Mouse (Mus musculus): ENCODE data around the gene Carnmt1.

Carnmt1 gene

DNA sequence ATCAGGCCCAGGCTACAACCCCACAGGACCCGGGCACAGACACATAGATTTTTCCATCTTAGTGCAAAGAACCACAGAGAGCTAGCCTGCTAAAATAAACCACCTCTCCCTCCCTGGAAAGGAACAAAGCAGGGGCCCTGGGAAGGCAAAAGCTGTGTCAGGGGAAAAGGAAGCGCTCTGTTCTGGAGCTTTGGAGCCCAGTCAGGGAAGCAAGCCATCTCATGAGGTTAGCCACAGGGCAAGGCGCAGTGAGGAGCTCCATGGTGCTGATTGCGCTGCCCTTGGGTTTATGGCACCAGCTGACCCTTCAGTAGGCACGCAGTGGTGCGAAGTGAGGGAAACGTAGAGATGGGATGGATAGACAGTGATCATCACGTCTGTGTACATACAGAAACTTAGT lies 16.2 kb upstream of the Carnmt1 start:
- no peak for DNase-seq (ENCODE audit: low read depth)

GRCm38 (mm10) chr19:18654984-18655383 lies 15.6 kb upstream of the Carnmt1 start:
- DNase-seq (ENCODE audit: low read depth) = no peak

DNA sequence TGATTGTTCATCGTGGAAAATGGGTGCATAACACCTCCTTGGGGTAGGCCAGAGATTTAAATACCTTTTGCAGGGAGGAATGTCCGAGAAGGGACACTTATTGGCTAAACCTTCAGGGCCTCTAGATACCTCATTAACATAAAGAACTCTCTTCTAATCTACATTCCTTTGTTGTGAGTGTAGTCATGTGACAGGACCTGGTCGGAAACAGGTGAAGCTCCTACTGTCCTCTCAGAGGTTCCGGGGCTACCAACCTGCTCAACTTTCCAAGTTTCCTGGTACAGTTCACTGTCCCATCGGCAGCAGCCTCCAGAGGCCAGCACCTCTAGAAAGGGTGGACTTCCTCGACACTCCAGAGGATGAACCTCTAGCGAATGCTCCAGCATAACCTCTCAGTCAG lies 14.6 kb upstream of the Carnmt1 start:
- DNase-seq (ENCODE audit: low read depth) = no peak

- DNase-seq (ENCODE audit: low read depth) = no peak
These were observed 12.1 kb upstream of the Carnmt1 start for GRCm38 (mm10) chr19:18658473-18658872.

- no peak for DNase-seq (ENCODE audit: low read depth)
These were observed 11.2 kb upstream of the Carnmt1 start for GRCm38 (mm10) chr19:18659349-18659748.

DNA sequence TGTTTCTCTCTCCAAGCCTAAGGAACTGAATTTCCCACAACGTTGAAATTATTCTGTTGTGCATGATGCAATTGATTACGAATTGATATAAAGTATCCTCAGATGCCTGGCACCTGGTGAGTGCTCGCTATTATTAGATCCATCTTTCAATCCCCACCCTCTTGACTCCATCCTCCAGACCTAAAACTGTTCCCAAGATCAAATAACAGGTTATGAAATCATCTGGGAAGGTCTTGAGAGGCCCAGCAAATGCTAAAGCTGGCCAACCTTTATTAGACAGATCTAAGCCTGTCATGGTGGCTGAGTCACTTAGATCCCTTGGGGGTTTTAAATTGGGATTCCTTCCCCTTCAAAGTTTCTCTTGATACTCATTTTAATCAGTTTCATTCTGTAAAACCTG lies 10.1 kb upstream of the Carnmt1 start:
- no peak for DNase-seq (ENCODE audit: low read depth)

GRCm38 (mm10) chr19:18661683-18662082 lies 8.9 kb upstream of the Carnmt1 start:
- DNase-seq (ENCODE audit: low read depth) = no peak

GRCm38 (mm10) chr19:18663904-18664303 lies 6.7 kb upstream of the Carnmt1 start:
- DNase-seq (ENCODE audit: low read depth) = no peak

DNA sequence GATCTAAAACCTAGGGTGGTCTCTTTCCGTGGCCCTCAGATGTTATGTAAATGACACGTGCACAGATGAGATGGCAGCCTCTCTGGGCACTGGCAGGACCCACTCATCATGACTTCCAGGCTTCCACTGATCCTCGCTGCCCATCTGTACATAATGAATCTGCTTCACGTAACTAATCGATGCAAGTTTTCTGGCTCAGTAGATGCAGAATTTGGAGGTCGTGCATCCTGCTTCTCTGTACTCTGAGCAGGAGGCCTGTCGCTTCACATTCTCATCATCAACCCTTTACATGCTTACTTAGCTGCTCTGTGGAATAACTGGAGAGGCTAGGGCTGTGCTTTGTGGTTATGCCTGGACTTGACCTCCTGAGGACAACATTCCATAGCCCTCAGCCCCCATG lies 3.6 kb upstream of the Carnmt1 start:
- DNase-seq (ENCODE audit: low read depth) = no peak

DNA sequence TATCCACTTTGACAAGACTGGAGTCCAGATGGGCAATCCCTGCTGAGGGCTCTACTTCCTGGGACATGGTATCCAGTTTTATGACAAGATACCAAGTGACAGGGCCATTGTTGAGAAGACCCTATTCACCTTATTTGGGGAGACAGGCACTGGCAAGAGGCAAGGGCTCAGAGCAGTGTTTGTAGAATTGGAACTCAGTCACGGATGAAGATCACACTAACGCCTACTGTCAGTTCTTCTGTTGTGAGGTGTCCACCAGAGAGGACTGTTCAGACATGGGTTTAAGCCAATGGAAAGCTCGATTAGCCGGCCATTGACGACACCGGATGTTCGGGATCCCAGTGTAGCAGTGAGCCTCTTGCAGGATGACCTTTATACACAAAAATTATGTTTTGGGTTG lies 1.0 kb upstream of the Carnmt1 start:
- DNase-seq (ENCODE audit: low read depth) = no peak

DNA sequence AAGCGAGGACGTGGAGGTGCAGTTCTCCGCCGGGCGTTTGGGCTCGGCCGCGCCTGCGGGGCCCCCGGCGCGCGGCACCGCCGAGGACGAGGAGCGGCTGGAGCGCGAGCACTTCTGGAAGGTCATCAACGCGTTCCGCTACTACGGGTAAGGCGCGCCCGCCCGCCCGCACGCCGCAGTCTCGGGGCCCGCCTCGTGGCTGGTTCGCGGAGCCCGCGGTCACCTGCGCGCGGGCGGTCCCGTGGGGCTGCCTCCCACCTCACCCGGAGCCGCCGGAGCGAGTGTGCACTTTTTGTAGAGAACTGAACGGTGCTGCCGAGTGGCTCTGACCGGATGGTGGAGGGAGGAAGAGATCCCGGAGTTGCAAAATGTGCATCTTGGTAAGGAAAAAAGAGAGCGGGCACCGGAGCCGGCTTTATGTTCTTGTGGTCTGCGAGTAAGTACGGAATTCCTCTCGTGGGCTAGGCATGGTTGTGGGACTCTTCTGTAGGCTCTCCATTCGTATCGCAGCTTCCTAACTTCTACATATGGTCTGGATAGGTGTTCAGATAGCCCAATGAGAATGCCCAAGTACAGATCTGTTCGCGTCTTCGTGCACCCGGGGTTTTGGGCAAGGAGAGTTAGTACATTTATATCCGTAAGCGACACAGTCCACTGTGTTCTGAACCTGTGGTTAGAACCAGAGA lies 635 bp downstream of the Carnmt1 start:
- no peak for DNase-seq (ENCODE audit: low read depth)

DNA sequence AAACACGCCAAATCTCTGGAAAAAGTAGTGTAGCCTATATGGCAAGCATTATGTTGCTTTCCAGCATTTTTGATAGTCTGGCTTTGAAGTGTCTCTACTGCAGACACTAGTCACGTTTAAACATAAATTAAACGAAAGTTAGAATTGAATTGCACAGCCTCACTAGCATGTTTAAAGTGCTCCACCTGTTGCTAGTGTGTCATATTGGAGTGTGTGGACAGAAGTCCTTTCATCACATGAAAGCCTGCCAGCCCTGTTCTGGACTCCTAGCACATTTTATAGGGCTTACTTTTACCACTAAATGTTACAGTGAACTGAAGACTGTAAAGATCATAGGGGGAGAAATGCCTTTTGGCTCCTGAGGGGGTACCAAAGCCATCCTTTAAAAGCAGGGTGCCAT lies 1.9 kb downstream of the Carnmt1 start:
- no peak for DNase-seq (ENCODE audit: low read depth)

DNA sequence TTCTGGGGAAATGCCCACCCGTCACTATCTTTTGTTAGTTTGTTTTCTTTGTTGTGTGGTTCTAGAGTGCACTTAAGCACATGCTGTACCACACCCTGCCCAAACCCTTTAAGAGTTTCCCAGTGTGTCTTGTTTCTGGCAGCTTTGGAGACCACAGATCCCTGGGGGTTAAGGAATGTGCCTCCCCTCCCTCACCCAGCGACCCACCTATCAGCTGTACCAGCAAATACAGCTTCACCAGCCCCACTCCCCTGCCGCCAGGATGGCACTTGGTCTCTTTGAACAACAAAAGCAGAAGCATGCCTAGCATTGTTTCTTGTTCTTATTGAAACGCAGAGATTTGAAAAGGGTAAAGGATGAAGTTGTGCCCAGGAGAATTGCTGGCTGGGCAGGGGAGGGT lies 2.6 kb downstream of the Carnmt1 start:
- no peak for DNase-seq (ENCODE audit: low read depth)

DNA sequence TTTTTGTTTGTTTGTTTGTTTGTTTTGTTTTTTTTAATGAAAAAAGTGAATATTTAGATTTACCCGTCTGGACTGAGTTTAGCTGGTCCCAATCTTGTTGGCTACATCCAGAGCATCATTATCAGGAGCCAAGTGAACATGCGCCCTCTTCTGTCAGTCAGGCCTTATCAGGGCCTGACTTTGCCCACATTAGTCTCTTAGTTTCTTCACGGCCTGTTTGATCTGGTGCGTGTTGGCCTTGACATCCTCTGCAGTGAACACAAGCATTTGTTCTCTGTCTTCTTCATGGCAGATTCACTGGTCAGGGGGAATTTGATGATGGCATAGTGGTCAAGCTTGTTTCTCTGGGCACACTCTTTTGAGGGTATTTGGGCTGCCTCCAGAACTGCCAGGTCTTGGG lies 11.6 kb downstream of the Carnmt1 start:
- DNase-seq (ENCODE audit: low read depth) = no peak

DNA sequence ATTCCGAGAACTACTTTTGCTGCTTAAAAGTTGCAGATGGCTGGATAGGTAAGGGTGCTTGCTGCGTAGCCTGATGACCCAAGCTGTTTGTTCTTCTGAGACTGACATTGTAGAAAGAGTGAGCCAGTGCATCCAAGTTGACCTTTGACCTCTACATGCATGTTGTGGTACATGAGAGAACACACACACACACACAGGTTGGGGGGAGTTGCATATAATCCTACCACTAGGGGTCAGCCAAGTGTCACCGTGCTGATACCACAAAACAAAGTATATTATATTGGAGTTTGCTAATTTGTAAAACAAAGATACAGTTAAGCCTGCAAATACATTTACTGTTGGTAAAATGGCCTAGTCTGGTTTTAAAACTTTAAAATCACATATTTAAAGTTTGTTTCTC lies 17.0 kb downstream of the Carnmt1 start:
- DNase-seq (ENCODE audit: low read depth) = peak; percentile 32

DNA sequence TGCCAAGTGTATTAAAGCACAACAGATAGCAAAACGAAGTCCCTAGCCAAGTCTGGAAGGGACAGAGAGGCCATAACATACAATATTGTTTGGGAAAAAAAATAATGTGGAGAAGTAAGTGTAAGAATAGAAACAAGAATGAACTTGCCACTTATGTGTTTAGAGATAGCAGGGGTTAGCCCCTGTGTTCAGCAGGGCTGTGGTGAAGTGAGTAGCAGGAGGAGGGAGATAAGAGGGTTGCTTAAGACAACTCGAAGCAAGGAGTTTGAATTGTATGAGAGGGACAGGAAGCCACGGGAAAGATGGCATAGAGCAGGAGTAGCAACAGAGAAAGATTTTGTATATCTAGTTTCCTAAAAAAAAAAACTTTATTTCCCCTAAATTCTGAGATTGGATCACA lies 21.6 kb downstream of the Carnmt1 start:
- no peak for DNase-seq (ENCODE audit: low read depth)

GRCm38 (mm10) chr19:18692768-18693167 lies 22.2 kb downstream of the Carnmt1 start:
- no peak for DNase-seq (ENCODE audit: low read depth)

GRCm38 (mm10) chr19:18695116-18695515 lies 24.6 kb downstream of the Carnmt1 start:
- DNase-seq (ENCODE audit: low read depth) = no peak

DNA sequence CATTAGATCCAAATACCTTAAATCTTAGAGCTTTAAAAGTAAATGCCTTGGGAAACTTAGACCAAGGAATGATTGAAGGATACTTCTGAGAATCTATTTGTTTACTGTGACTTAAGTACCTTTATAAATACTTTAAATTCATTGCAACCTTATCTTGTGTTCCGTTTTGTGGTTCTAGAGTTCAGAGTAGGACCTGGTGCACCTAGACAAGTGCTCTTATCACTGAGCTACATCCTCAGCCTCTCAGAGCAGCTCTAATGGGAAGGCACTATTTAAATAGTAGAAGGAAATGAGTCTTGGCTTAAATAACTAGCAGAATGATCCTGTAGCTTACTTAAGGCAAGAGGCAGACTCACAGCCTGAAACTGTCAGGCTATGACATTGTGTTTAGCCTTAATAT lies 25.0 kb downstream of the Carnmt1 start:
- DNase-seq (ENCODE audit: low read depth) = no peak

DNA sequence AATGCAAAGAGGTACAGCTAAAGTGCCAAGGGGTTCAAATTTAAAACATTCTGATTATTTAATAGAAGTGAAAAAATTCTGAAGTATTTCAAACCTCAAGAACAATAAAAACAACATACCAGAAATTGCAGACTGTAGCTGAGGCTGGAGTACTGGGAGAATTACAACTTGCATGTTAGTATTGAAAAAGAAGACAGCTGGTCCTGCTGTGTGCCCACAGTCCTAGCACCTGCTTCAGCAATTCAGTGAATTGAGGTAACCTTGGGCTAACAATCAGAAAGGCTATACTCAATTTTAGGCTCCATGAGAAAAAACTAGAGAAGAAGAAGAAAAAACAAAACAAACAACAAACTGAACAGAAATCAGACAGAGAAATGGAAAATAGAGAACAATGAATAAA lies 37.5 kb downstream of the Carnmt1 start:
- DNase-seq (ENCODE audit: low read depth) = no peak

DNA sequence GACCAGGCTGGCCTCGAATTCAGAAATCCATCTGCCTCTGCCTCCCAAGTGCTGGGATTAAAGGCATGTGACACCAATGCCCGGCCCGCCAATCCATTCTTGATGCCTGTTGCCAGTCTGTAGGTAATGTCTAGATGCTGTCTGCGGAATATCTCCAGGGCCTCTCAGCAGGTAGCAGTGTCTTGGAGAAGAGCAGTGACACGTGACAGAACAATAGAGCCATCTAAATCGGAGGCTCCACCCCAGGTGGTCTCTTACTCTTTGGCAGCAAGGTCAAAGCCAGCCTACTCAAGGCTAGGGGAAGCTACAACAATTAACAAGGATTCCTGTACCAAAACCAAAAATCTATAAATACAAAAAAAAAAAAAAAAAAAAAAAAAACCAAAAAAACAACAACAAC lies 40.3 kb downstream of the Carnmt1 start:
- DNase-seq (ENCODE audit: low read depth) = no peak

DNA sequence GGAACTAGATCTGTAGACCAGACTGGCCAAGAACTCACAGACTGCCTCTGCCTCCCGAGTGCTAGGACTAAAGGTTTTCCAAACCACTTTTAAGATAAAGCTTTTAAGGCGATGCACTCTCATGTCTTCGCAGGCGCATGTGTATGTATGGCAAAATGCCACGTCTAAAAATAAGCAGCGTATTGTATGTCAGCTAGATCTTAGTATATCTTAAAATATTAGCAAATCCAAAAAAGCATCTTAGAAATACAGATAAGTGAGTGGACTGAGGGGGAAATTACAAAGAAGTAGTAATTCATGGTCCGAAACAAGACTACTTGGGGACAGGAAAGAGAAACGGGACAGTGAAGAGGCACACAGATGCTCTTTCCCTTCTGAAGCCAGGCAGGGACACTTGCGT lies 41.0 kb downstream of the Carnmt1 start:
- no peak for DNase-seq (ENCODE audit: low read depth)

DNA sequence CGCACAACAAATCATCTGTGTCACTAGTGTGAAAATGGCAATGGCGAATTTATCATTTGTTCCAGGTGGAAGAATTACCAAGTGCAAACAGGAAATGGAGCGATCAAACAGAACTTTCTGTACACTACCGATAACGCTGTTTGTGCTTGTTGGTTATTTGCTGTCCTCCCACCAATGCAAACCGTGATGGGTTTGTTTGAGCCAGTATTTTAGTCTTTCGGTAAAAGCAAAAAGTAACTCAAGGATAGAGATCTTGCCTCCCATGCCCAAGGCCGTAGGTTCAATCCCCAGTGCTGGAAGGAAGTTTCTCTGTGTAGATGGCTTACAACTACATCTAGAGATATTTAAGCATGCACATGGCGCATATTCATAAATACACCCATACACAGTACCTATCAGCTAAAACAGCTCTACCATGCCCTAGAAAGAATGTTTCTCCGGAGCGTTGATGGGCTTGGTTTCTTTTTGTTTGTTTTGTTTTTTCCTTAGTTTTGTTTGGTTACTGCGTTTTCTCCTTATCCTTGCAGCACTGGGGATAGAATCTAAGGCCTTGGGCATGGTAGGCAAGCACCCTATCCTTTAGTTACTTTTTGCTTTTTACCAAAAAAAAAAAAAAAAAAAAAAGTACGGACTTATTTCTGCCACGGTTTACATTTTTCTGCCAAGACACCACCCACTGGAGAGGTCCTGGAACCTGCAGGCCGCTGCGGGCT lies 41.7 kb downstream of the Carnmt1 start:
- no peak for DNase-seq (ENCODE audit: low read depth)

- DNase-seq (ENCODE audit: low read depth) = peak; percentile 83
These were observed 42.3 kb downstream of the Carnmt1 start, which contains the start of gene D030056L22Rik for GRCm38 (mm10) chr19:18712866-18713300. TSS of gene D030056L22Rik (plus strand) at chr19:18713193.

Measured in fibroblast of lung, adult 2 months (primary cell).